Mouse (Mus musculus) intestine, embryonic 14.5 days (tissue): Measurements from ENCODE around the gene Clint1. TPM values are rescaled to one million over a fixed set of nuclear protein-coding genes. Genes with fewer than 3 reads are reported as not detected.

Source experiments
- ATAC-seq: fragments of 200-750 bp; cut with Nextera tagmentation; replicated peaks from 2 replicates; pipeline ENCODE4 v1.8.0; 2017; ENCODE audit warnings: low read depth, moderate number of reproducible peaks, moderate TSS enrichment, moderate library complexity; ENCODE audit not compliant: low FRiP score, low TSS enrichment
- DNase-seq: peaks from one replicate; pipeline ENCODE4 v3.0.0-alpha.2; 2018; ENCODE audit warnings: low spot score
- H3K27ac ChIP-seq: fragments of 300-500 bp; sonication (generic); 2 replicates; pipeline ENCODE4 v1.5.1; 2014; ENCODE audit warnings: low read depth, mild to moderate bottlenecking, control low read depth
- H3K27me3 ChIP-seq: fragments of 300-500 bp; sonication (generic); replicated peaks from 2 replicates; pipeline ENCODE4 v1.6.1; 2014; ENCODE audit warnings: low read length, control low read depth; ENCODE audit not compliant: control insufficient read depth, insufficient read depth
- H3K36me3 ChIP-seq: fragments of 300-500 bp; sonication (generic); 2 replicates; pipeline ENCODE4 v1.6.1; 2014; ENCODE audit warnings: low read length, control low read depth; ENCODE audit not compliant: control insufficient read depth, insufficient read depth
- H3K4me1 ChIP-seq: fragments of 300-500 bp; sonication (generic); replicated peaks from 2 replicates; pipeline ENCODE4 v1.6.1; 2014; ENCODE audit warnings: low read length, control low read depth, mixed read lengths; ENCODE audit not compliant: control insufficient read depth, insufficient read depth
- H3K4me2 ChIP-seq: fragments of 300-500 bp; sonication (generic); 2 replicates; pipeline ENCODE4 v1.6.1; 2014; ENCODE audit warnings: low read length
- H3K4me3 ChIP-seq: fragments of 300-500 bp; sonication (generic); 2 replicates; pipeline ENCODE4 v1.5.1; 2014; ENCODE audit warnings: low read depth, low read length, control low read depth, mixed read lengths
- H3K9ac ChIP-seq: fragments of 300-500 bp; sonication (generic); 2 replicates; pipeline ENCODE4 v1.6.1; 2014; ENCODE audit warnings: mild to moderate bottlenecking, low read length
- H3K9me3 ChIP-seq: fragments of 300-500 bp; sonication (generic); 2 replicates; pipeline ENCODE4 v1.6.1; 2016; ENCODE audit warnings: low read length, control low read depth; ENCODE audit not compliant: control insufficient read depth
- WGBS: fragments of 180-500 bp; shearing (Covaris S2); extraction: QIAGEN DNeasy Blood & Tissue Kit; methylation state at CpG from one replicate; pipeline ENCODE4 v1.1.7; 2014; 5-methylcytosine and 5-hydroxymethylcytosine counted together
- polyA plus RNA-seq: library from polyadenylated mRNA; unstranded; fragments of >200 nt; fragmentation: Nextera tagmentation; extraction: Ambion mirVana; gene quantifications from 2 replicates; pipeline ENCODE4 v1.2.1, GENCODE M21; 2014

Gene Clint1
- polyA plus RNA-seq, 1 experiment from 2014 or later, result 83.1 TPM

DNA sequence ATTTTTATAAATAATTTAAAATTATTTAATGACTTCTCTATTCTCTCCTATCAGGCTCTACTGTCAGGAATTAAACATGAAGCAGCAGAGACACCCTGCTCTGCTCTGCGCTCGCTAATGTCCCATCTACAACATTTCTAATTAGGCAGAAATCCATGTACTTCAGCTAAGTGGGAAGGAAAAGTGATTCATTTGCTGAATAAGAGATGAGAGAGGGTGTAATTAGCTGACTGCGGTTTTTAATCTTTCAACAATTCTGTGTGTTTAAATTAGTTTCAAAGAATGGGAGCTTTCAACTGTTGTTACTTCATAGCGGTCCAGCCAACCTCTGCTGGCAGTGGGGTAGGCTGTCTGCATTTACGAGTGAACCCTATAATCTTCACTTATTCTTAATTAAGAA lies 58.9 kb downstream of the Clint1 start:
- H3K4me2 ChIP-seq, result no peak overlapping the region
- H3K4me1 ChIP-seq, result no peaks in the 10 kb centered on the region
- DNase-seq (no peak), ATAC-seq (no peak)
- no peak overlapping the region for H3K4me3 ChIP-seq
- no peak overlapping the region for H3K9ac ChIP-seq
- H3K27ac ChIP-seq, result no peak overlapping the region
- 97% methylated on average over 5 of the region's 5 CpGs for WGBS
- no peaks in the 10 kb centered on the region for H3K9me3 ChIP-seq
- no peaks in the 10 kb centered on the region for H3K27me3 ChIP-seq
- H3K36me3 ChIP-seq, result peaks cover 63% of the 10 kb centered on the region

DNA sequence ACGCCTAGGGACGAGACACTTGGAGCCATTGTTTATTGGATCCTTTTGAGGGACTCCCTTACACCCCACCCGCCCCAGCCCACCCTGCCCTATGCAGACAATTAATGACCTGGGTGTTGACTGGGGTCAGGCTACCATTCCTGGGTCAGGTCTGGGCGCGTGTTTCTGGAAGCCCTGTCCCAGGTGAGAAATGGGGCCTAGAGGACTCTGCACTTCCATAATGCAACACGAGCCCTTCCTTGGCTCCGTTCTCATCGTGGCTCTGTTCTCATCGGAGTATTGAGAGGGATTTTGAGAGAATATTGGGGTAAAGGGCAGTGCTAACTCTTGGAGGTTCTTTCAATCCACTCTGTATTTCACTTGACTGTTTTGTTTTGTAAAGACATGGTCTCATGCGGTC lies 64.3 kb downstream of the Clint1 start:
- WGBS, result 75% methylated on average over 10 of the region's 10 CpGs
- Histone ChIP-seq H3K27ac (no peak overlapping the region), H3K4me1 (0 out of 2 replicates have a peak, but pooled peaks cover under 1% of the 10 kb centered on the region), H3K27me3 (no peaks in the 10 kb centered on the region), H3K36me3 (peaks cover 12% of the 10 kb centered on the region), H3K4me2 (no peak overlapping the region), H3K9me3 (no peaks in the 10 kb centered on the region), H3K9ac (no peak overlapping the region), H3K4me3 (no peak overlapping the region)
- ATAC-seq (no peak), DNase-seq (no peak)

DNA sequence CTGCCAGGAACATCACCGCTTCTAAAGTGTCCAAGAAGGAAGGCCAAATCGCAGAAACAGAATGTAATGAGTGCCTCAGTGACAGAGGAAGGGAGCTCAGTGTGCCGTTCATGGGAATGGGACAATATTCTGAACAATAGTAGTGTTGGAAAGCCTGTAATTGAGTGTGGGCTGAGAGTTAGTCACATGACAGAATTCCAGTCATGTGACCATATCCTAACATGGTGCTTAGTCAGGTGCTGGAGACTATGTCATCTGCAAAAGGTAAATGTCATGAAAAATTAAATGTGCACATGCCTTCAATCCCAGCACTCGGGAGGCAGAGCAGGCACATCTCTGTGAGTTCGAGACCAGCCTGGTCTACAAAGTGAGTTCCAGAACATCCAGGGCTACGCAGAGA lies 66.2 kb downstream of the Clint1 start:
- Histone ChIP-seq H3K27ac (no peak overlapping the region), H3K36me3 (no peaks in the 10 kb centered on the region), H3K4me1 (0 out of 2 replicates have a peak, but pooled peaks cover 6% of the 10 kb centered on the region), H3K9me3 (no peaks in the 10 kb centered on the region), H3K4me3 (no peak overlapping the region), H3K27me3 (no peaks in the 10 kb centered on the region), H3K9ac (no peak overlapping the region), H3K4me2 (no peak overlapping the region)
- DNase-seq, result no peak
- WGBS, result 93% methylated on average over 6 of the region's 6 CpGs
- no peak for ATAC-seq

DNA sequence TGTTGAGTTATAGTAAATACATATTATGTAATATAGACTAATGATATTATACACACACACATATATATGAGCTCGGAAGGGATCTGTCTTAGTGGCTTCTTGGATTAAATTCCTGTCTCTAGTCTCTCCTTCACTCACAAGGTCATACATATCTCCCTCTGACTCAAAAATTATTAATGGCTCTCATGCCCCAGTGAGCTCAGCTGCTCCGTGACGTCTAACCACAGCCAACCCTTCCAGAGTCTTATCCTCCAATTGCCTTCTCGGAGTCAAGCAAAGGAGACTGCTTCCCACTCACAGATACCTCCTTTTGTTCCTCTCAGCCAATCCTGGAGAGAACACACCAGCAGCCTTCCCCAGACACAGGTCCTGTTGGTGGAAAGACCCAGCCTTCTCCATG lies 67.0 kb downstream of the Clint1 start:
- Histone ChIP-seq H3K27me3 (no peaks in the 10 kb centered on the region), H3K9ac (no peak overlapping the region), H3K4me2 (no peak overlapping the region), H3K4me3 (no peak overlapping the region), H3K27ac (no peak overlapping the region), H3K9me3 (no peaks in the 10 kb centered on the region), H3K4me1 (0 out of 2 replicates have a peak, but pooled peaks cover 6% of the 10 kb centered on the region), H3K36me3 (no peaks in the 10 kb centered on the region)
- WGBS, result 80% methylated on average over 4 of the region's 4 CpGs
- ATAC-seq (no peak), DNase-seq (no peak)

DNA sequence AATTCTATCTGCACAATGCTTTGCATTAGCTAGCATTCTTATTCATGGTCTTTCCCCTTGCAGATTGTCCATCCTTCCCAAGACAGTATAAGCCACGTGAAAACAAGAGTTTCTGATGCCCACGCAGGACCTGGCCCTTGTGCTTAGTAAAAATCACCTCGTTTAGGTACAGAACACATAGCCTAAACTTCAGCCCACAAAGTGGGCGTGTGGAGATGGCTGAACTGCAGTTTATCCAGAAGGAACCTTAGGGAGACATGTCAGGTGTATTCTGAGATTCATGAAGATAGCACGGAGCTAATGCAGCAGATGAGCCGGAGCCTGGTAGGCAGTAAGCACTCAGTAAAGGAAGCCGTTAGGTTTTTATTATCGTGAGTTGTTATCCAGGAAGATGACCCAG lies 69.2 kb downstream of the Clint1 start:
- Histone ChIP-seq H3K4me1 (0 out of 2 replicates have a peak, but pooled peaks cover 6% of the 10 kb centered on the region), H3K27ac (no peak overlapping the region), H3K36me3 (no peaks in the 10 kb centered on the region), H3K4me2 (peak overlapping the region; percentile 36), H3K9ac (0 out of 2 replicates have a peak overlapping the region, but pooled peaks have one; percentile 22), H3K9me3 (no peaks in the 10 kb centered on the region), H3K4me3 (0 out of 2 replicates have a peak overlapping the region, but pooled peaks have one; percentile 4), H3K27me3 (no peaks in the 10 kb centered on the region)
- DNase-seq (no peak), ATAC-seq (no peak)
- WGBS, result 48% methylated on average over 8 of the region's 8 CpGs

DNA sequence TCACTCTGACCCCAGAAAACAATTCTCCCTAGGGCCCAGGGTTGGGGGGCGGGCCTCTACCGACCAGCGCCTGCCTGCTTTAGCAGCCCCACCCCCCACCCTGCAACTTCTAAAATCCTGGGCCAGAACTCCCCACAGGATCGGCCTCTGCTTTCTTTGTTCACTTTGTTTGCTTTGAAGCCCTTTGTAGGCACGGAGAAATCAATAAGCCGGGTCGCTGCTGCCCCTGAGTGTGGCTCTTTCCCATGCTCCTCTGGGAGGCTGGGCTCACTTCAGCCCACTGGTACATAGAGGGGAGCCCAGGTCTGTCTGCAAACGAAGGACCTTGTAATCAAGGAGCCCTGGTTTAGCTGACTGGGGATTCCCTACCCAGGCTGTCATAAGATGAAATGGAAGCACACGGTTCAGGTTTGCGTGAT lies 69.6 kb downstream of the Clint1 start:
- H3K36me3 ChIP-seq, result no peaks in the 10 kb centered on the region
- H3K4me1 ChIP-seq, result 0 out of 2 replicates have a peak, but pooled peaks cover 6% of the 10 kb centered on the region
- DNase-seq (no peak), ATAC-seq (no peak)
- 0 out of 2 replicates have a peak overlapping the region, but pooled peaks have one; percentile 4 for H3K4me3 ChIP-seq
- 0 out of 2 replicates have a peak overlapping the region, but pooled peaks have one; percentile 22 for H3K9ac ChIP-seq
- no peaks in the 10 kb centered on the region for H3K9me3 ChIP-seq
- H3K4me2 ChIP-seq, result peak overlapping the region; percentile 36
- no peaks in the 10 kb centered on the region for H3K27me3 ChIP-seq
- WGBS, result 14% methylated on average over 10 of the region's 10 CpGs
- H3K27ac ChIP-seq, result no peak overlapping the region

DNA sequence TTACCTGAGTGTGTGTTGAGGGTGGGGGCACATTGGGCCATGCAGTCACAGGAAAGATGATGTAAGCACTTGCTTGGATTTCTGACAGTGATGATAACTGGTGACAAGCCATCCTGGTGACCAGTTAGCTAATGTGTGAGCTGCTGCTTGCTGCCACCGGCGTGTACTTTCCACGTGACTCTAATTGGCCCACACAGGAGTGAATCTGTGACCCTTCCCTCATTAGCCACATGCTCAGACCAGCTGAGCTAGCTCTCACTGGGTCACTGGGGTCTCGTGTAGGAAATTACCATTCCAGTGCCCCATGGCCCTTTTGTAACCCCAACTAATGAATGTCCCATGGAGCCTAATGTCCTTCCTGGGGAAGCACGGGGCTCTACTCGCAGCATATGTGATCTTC lies 73.6 kb downstream of the Clint1 start:
- Histone ChIP-seq H3K27me3 (no peaks in the 10 kb centered on the region), H3K27ac (no peak overlapping the region), H3K9ac (no peak overlapping the region), H3K4me1 (0 out of 2 replicates have a peak, but pooled peaks cover 6% of the 10 kb centered on the region), H3K4me2 (no peak overlapping the region), H3K36me3 (peaks cover 16% of the 10 kb centered on the region), H3K4me3 (no peak overlapping the region), H3K9me3 (no peaks in the 10 kb centered on the region)
- no peak for ATAC-seq
- DNase-seq, result no peak
- WGBS, result 72% methylated on average over 6 of the region's 6 CpGs

DNA sequence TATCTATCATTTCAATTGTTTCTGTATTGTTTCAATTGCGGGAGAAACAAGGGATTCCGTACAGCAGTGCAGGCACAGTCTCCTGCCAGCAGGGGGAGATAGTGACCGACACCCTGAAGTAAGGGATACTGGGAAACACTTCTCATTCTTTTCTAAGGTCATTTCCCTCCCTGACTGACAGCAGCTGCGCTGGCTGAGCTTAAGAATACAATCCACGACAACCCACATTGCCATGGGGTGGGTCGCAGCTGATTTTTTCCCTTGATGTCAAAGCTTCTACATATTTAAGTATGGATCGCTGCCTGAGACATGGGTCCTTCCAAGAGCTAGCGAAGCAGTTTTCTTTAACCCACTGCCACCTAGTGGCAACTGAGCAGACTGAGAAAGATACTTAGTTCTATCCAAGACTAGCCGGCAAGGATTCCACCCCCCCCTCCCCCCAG lies 74.8 kb downstream of the Clint1 start:
- ATAC-seq (peak; percentile 89), DNase-seq (peak; percentile 95)
- WGBS, result 1% methylated on average over 9 of the region's 9 CpGs
- peak overlapping the region; percentile 47 for H3K4me2 ChIP-seq
- no peak overlapping the region for H3K27ac ChIP-seq
- 0 out of 2 replicates have a peak, but pooled peaks cover 1% of the 10 kb centered on the region for H3K4me1 ChIP-seq
- H3K36me3 ChIP-seq, result peaks cover 29% of the 10 kb centered on the region
- H3K27me3 ChIP-seq, result no peaks in the 10 kb centered on the region
- no peaks in the 10 kb centered on the region for H3K9me3 ChIP-seq
- peak overlapping the region; percentile 21; the same call in 1 of the 2 replicates for H3K9ac ChIP-seq
- peak overlapping the region; percentile 30 for H3K4me3 ChIP-seq

DNA sequence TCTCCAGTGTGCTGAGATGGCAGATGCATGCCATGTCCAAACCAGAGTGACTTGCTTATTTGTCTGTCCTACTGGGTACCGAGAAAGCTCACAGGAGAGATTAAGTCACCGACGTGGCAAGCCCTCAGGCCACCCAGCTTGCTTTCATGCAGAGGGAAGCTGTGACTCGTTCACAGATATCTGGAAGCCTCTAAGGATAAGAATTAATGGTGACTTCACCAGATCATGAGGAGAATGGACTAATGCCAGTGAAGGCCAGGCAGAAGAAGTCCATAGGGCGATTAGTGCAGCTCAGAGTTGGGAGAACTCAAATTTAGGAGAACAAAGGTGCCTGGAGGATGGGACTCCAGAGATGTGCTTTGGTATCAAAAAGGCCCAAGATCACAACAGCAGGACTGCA lies 75.6 kb downstream of the Clint1 start:
- Histone ChIP-seq H3K27ac (no peak overlapping the region), H3K36me3 (peaks cover 36% of the 10 kb centered on the region), H3K27me3 (no peaks in the 10 kb centered on the region), H3K4me2 (no peak overlapping the region), H3K4me1 (no peaks in the 10 kb centered on the region), H3K9me3 (no peaks in the 10 kb centered on the region), H3K4me3 (no peak overlapping the region), H3K9ac (no peak overlapping the region)
- ATAC-seq (no peak), DNase-seq (no peak)
- WGBS, result 58% methylated on average over 5 of the region's 5 CpGs
